In the genomic region with DNA sequence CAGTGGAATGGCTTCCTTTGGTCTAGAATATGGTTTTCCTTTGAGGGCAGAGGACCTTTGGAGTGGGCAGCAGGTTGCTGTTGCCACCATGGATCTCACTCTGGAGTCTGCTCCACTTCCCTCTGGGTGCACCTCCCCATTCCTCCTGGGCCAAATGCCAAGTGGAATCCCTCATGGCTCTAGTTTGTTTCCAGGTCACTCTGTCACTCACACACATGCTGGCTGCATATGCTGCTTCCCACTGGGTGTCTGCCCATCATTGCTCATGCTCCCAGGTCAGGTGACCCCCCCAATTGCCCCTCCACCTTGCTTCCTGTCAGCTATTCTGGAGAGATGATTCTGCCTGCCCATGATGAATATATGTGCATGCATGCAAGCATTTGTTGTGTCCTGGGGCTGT, we compare ENCODE assay signal across 7 mouse cellular contexts. TPM values are rescaled to one million over a fixed set of nuclear protein-coding genes. Genes with fewer than 3 reads are reported as not detected.
DNase-seq lines count a peak whose midpoint lies in the region; TF ChIP-seq lines count a peak whose summit lies in the region.

No protein-coding gene starts in this region.

- TF ChIP-seq CTCF in cerebellum, adult 2 months (IDR thresholded peaks at IDR 0.05; ENCODE audit: borderline replicate concordance, insufficient read depth, low read depth, low read length) = no peak

- no peaks in the 10 kb centered on the region for H3K27me3 ChIP-seq in cerebellum, adult 2 months (ENCODE audit: control insufficient read depth, insufficient read depth, low read length)

- no peak overlapping the region for H3K4me3 ChIP-seq in cerebellum, adult 2 months (replicated peaks; ENCODE audit: insufficient read depth, low read depth, low read length)

- no peak overlapping the region for H3K27ac ChIP-seq in cerebellum, adult 2 months (ENCODE audit: insufficient read depth, low read length)

- peak; percentile 58 to 67 for DNase-seq in right cerebral cortex, postnatal 10 days (ENCODE audit: low spot score in 2 of 2)
- DNase-seq in right cerebral cortex, postnatal 36 days (ENCODE audit: low spot score in 2 of 2) = no peak
- peak; percentile 79 to 87 for DNase-seq in cerebellum, adult 2 months
- peak; percentile 72 to 78 for DNase-seq in heart, adult 9 months (ENCODE audit: low spot score in 2 of 2)
- peak; percentile 78 to 79 for DNase-seq in kidney, postnatal 36 days
- no peak for DNase-seq in left cerebral cortex, adult 11 months (ENCODE audit: low spot score)
- DNase-seq in left cerebral cortex, adult 8-10 months (ENCODE audit: low spot score in 2 of 2) = no peak

- H3K4me1 ChIP-seq in cerebellum, adult 2 months (ENCODE audit: control insufficient read depth, insufficient read depth, low read length) = peaks cover 51% of the 10 kb centered on the region

- TF ChIP-seq POLR2A in cerebellum, adult 2 months (IDR thresholded peaks at IDR 0.05; ENCODE audit: borderline replicate concordance, insufficient read depth, low read length) = no peak

RNA-seq across cellular contexts. Expression of a gene that starts 14.5 kb away (rescaled TPM):
- 27.9 and 29.1 TPM in 2 replicates for polyA plus RNA-seq in cerebellum, adult 2 months (2012; rRNA removed)
- 10 to 100 TPM; 17.6 to 25.3 (median 19.2) TPM for total RNA-seq in left cerebral cortex, adult 8-10 months (2022)

RNA-seq across cellular contexts. Expression of a gene that starts 26.0 kb away (rescaled TPM):
- 63.4 and 65.9 TPM in 2 replicates for polyA plus RNA-seq in cerebellum, adult 2 months (2012; rRNA removed)
- 10 to 100 TPM; 43.0 to 52.5 (median 47.1) TPM for total RNA-seq in left cerebral cortex, adult 8-10 months (2022)

RNA-seq across cellular contexts. Expression of a gene that starts 26.2 kb away (rescaled TPM):
- 531 and 552 TPM in 2 replicates for polyA plus RNA-seq in cerebellum, adult 2 months (2012; rRNA removed)
- 100 to 1,000 TPM; 419 to 440 (median 422) TPM for total RNA-seq in left cerebral cortex, adult 8-10 months (2022)

RNA-seq across cellular contexts. Expression of a gene that starts 40.4 kb away (rescaled TPM):
- 55.3 and 61.4 TPM in 2 replicates for polyA plus RNA-seq in cerebellum, adult 2 months (2012; rRNA removed)
- 10 to 100 TPM; 54.5 to 60.3 (median 56.5) TPM for total RNA-seq in left cerebral cortex, adult 8-10 months (2022)

RNA-seq across cellular contexts. Expression of a gene that starts 43.1 kb away (rescaled TPM):
- 920 and 977 TPM in 2 replicates for polyA plus RNA-seq in cerebellum, adult 2 months (2012; rRNA removed)
- total RNA-seq in left cerebral cortex, adult 8-10 months (2022) = 1,000 to 10,000 TPM in 1 of 4 experiments, 100 to 1,000 TPM in 3; 847 to 1,003 (median 930) TPM

Comparison
In these comparisons a context has a peak if more than half of its experiments do, and no peak if none do; other contexts are left out.
1. DNase-seq: peak in right cerebral cortex, postnatal 10 days (2 of 2), cerebellum, adult 2 months (2 of 2), heart, adult 9 months (2 of 2) and kidney, postnatal 36 days (2 of 2); none in right cerebral cortex, postnatal 36 days (0 of 2), left cerebral cortex, adult 11 months (single experiment) and left cerebral cortex, adult 8-10 months (0 of 2).